Mouse (Mus musculus): ENCODE measurements around the gene Tas1r3. TPM values are rescaled to one million over a fixed set of nuclear protein-coding genes. Genes with fewer than 3 reads are reported as not detected.

Tas1r3 gene
- polyA plus RNA-seq, 1 experiment = 0.08 TPM

- no peaks in the 10 kb centered on the region for H3K79me3 ChIP-seq (ENCODE audit: low read depth)
- H3K79me2 ChIP-seq (ENCODE audit: control insufficient read depth, insufficient read depth) = no peaks in the 10 kb centered on the region
- TF ChIP-seq FOSL1 (IDR thresholded peaks at IDR 0.05; ENCODE audit: insufficient read depth, low read length, poor library complexity, severe bottlenecking) = no peak
- no peak for TF ChIP-seq CEBPB (IDR thresholded peaks at IDR 0.05; ENCODE audit: low read depth)
- no peak for TF ChIP-seq MYOD1 (IDR thresholded peaks at IDR 0.05; ENCODE audit: control insufficient read depth, insufficient read length, low read depth)
- TF ChIP-seq MAX (IDR thresholded peaks at IDR 0.05) = no peak
- TF ChIP-seq CTCF (IDR thresholded peaks at IDR 0.05; ENCODE audit: control insufficient read depth, insufficient read depth, insufficient read length) = no peak
- no peak for TF ChIP-seq MYOG (IDR thresholded peaks at IDR 0.05; ENCODE audit: control insufficient read depth, extremely low read depth, insufficient read length)
- no peak for TF ChIP-seq USF1 (IDR thresholded peaks at IDR 0.05; ENCODE audit: low read depth)
- no peak overlapping the region for H3K4me3 ChIP-seq (ENCODE audit: insufficient read depth, poor library complexity, severe bottlenecking)
- H3K36me3 ChIP-seq (ENCODE audit: control insufficient read depth, insufficient read depth) = peaks cover 27% of the 10 kb centered on the region
- H3ac ChIP-seq (ENCODE audit: control insufficient read depth, insufficient read length, low read depth) = no peak overlapping the region
- H3K27me3 ChIP-seq (ENCODE audit: control insufficient read depth, insufficient read depth, insufficient read length) = no peaks in the 10 kb centered on the region
Measured at GRCm38 (mm10) chr4:155904318-155905102, 41.3 kb upstream of the Tas1r3 start.

- Histone ChIP-seq H3K79me3 (ENCODE audit: low read depth) (no peaks in the 10 kb centered on the region), H3K4me3 (ENCODE audit: insufficient read depth, poor library complexity, severe bottlenecking) (no peak overlapping the region), H3K27me3 (ENCODE audit: control insufficient read depth, insufficient read depth, insufficient read length) (no peaks in the 10 kb centered on the region), H3ac (ENCODE audit: control insufficient read depth, insufficient read length, low read depth) (no peak overlapping the region), H3K36me3 (ENCODE audit: control insufficient read depth, insufficient read depth) (peaks cover 31% of the 10 kb centered on the region), H3K79me2 (ENCODE audit: control insufficient read depth, insufficient read depth) (no peaks in the 10 kb centered on the region)
- TF ChIP-seq CEBPB (IDR thresholded peaks at IDR 0.05; ENCODE audit: low read depth) = no peak
- TF ChIP-seq MYOG (IDR thresholded peaks at IDR 0.05; ENCODE audit: control insufficient read depth, extremely low read depth, insufficient read length) = no peak
- TF ChIP-seq MYOD1 (IDR thresholded peaks at IDR 0.05; ENCODE audit: control insufficient read depth, insufficient read length, low read depth) = no peak
- no peak for TF ChIP-seq MAX (IDR thresholded peaks at IDR 0.05)
- TF ChIP-seq CTCF (IDR thresholded peaks at IDR 0.05; ENCODE audit: control insufficient read depth, insufficient read depth, insufficient read length) = no peak
- no peak for TF ChIP-seq FOSL1 (IDR thresholded peaks at IDR 0.05; ENCODE audit: insufficient read depth, low read length, poor library complexity, severe bottlenecking)
- TF ChIP-seq USF1 (IDR thresholded peaks at IDR 0.05; ENCODE audit: low read depth) = no peak
Measured at GRCm38 (mm10) chr4:155903246-155903645, 40.1 kb upstream of the Tas1r3 start.

GRCm38 (mm10) chr4:155901205-155901604 lies 38.0 kb upstream of the Tas1r3 start:
- H3K4me3 ChIP-seq (ENCODE audit: insufficient read depth, poor library complexity, severe bottlenecking) = no peak overlapping the region
- H3K36me3 ChIP-seq (ENCODE audit: control insufficient read depth, insufficient read depth) = peaks cover 40% of the 10 kb centered on the region
- H3K79me3 ChIP-seq (ENCODE audit: low read depth) = peaks cover 7% of the 10 kb centered on the region
- TF ChIP-seq MAX (IDR thresholded peaks at IDR 0.05) (no peak), FOSL1 (IDR thresholded peaks at IDR 0.05; ENCODE audit: insufficient read depth, low read length, poor library complexity, severe bottlenecking) (no peak), USF1 (IDR thresholded peaks at IDR 0.05; ENCODE audit: low read depth) (no peak), CEBPB (IDR thresholded peaks at IDR 0.05; ENCODE audit: low read depth) (no peak), CTCF (IDR thresholded peaks at IDR 0.05; ENCODE audit: control insufficient read depth, insufficient read depth, insufficient read length) (no peak), MYOG (IDR thresholded peaks at IDR 0.05; ENCODE audit: control insufficient read depth, extremely low read depth, insufficient read length) (no peak), MYOD1 (IDR thresholded peaks at IDR 0.05; ENCODE audit: control insufficient read depth, insufficient read length, low read depth) (no peak)
- peaks cover 7% of the 10 kb centered on the region for H3K79me2 ChIP-seq (ENCODE audit: control insufficient read depth, insufficient read depth)
- no peaks in the 10 kb centered on the region for H3K27me3 ChIP-seq (ENCODE audit: control insufficient read depth, insufficient read depth, insufficient read length)
- H3ac ChIP-seq (ENCODE audit: control insufficient read depth, insufficient read length, low read depth) = no peak overlapping the region

- H3K36me3 ChIP-seq (ENCODE audit: control insufficient read depth, insufficient read depth) = peaks cover 43% of the 10 kb centered on the region
Measured at GRCm38 (mm10) chr4:155899355-155899754, 36.2 kb upstream of the Tas1r3 start.

GRCm38 (mm10) chr4:155898318-155898717 lies 35.2 kb upstream of the Tas1r3 start:
- no peaks in the 10 kb centered on the region for H3K27me3 ChIP-seq (ENCODE audit: control insufficient read depth, insufficient read depth, insufficient read length)
- H3ac ChIP-seq (ENCODE audit: control insufficient read depth, insufficient read length, low read depth) = no peak overlapping the region
- H3K36me3 ChIP-seq (ENCODE audit: control insufficient read depth, insufficient read depth) = peaks cover 43% of the 10 kb centered on the region
- H3K79me3 ChIP-seq (ENCODE audit: low read depth) = peaks cover 30% of the 10 kb centered on the region
- H3K79me2 ChIP-seq (ENCODE audit: control insufficient read depth, insufficient read depth) = peaks cover 36% of the 10 kb centered on the region
- H3K4me3 ChIP-seq (ENCODE audit: insufficient read depth, poor library complexity, severe bottlenecking) = no peak overlapping the region
- TF ChIP-seq CTCF (IDR thresholded peaks at IDR 0.05; ENCODE audit: control insufficient read depth, insufficient read depth, insufficient read length) = no peak
- TF ChIP-seq USF1 (IDR thresholded peaks at IDR 0.05; ENCODE audit: low read depth) = no peak
- no peak for TF ChIP-seq MAX (IDR thresholded peaks at IDR 0.05)
- TF ChIP-seq MYOD1 (IDR thresholded peaks at IDR 0.05; ENCODE audit: control insufficient read depth, insufficient read length, low read depth) = no peak
- no peak for TF ChIP-seq CEBPB (IDR thresholded peaks at IDR 0.05; ENCODE audit: low read depth)
- TF ChIP-seq FOSL1 (IDR thresholded peaks at IDR 0.05; ENCODE audit: insufficient read depth, low read length, poor library complexity, severe bottlenecking) = no peak
- TF ChIP-seq MYOG (IDR thresholded peaks at IDR 0.05; ENCODE audit: control insufficient read depth, extremely low read depth, insufficient read length) = no peak

More at GRCm38 (mm10) chr4:155899355-155899754, 36.2 kb upstream of the Tas1r3 start:
- Histone ChIP-seq H3K27me3 (ENCODE audit: control insufficient read depth, insufficient read depth, insufficient read length) (no peaks in the 10 kb centered on the region), H3K4me3 (ENCODE audit: insufficient read depth, poor library complexity, severe bottlenecking) (no peak overlapping the region), H3K79me2 (ENCODE audit: control insufficient read depth, insufficient read depth) (peaks cover 25% of the 10 kb centered on the region), H3ac (ENCODE audit: control insufficient read depth, insufficient read length, low read depth) (no peak overlapping the region), H3K79me3 (ENCODE audit: low read depth) (peaks cover 23% of the 10 kb centered on the region)
- no peak for TF ChIP-seq CTCF (IDR thresholded peaks at IDR 0.05; ENCODE audit: control insufficient read depth, insufficient read depth, insufficient read length)
- no peak for TF ChIP-seq FOSL1 (IDR thresholded peaks at IDR 0.05; ENCODE audit: insufficient read depth, low read length, poor library complexity, severe bottlenecking)
- TF ChIP-seq MAX (IDR thresholded peaks at IDR 0.05) = no peak
- no peak for TF ChIP-seq USF1 (IDR thresholded peaks at IDR 0.05; ENCODE audit: low read depth)
- no peak for TF ChIP-seq MYOD1 (IDR thresholded peaks at IDR 0.05; ENCODE audit: control insufficient read depth, insufficient read length, low read depth)
- TF ChIP-seq MYOG (IDR thresholded peaks at IDR 0.05; ENCODE audit: control insufficient read depth, extremely low read depth, insufficient read length) = no peak
- no peak for TF ChIP-seq CEBPB (IDR thresholded peaks at IDR 0.05; ENCODE audit: low read depth)
